Mouse (Mus musculus): ENCODE measurements at regions not wholly inside any gene's neighbourhood (a gene's known extent, or its start where the extent isn't known, plus 50 kb on each side); places are given as distances from the start of the nearest gene placed in this dataset.

DNA sequence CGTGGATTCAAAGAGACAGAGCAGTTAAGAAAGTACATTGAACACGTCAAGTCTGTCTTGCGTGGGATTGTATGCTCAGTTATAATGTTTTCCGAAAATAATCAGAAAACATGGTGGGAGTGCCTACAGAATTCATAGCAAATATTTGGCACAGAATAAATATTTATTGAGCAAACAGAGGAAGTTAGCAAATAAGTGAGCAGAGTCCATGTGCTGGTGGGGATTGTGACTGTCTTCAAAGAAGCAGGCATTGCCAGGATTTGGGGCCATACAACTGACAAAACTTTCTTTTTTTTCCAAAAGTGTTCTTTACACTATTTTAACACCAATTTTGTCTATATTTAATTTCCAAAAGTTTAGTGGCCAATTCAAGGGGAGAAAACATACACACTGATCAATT, 1729.8 kb downstream of the AI429214 start:
- DNase-seq (ENCODE audit: low spot score in 2 of 2): no peak
- intact Hi-C loops (cut with DNase I): no loop called here

DNA sequence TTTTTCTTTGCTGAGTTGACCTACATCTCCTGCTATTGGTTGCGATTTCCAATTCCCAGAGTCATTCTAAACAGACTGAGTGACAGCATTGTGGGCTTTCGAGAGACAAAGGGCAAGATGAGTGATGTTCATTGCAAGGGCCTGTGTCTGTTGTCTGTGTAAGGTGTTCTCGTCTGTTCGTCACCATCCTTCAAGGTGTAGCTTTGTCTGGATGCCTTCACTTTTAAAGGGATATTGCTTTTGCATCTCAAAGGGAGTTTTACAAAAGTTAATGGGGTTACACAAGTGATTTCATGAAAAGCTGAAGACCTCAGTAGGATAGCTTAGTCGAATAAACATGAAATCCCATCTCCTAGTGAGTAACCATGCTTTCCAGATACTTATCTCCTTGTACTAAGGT, 1731.9 kb downstream of the AI429214 start:
- intact Hi-C loops (cut with DNase I): no loop called here
- DNase-seq (ENCODE audit: low spot score in 2 of 2): no peak

DNA sequence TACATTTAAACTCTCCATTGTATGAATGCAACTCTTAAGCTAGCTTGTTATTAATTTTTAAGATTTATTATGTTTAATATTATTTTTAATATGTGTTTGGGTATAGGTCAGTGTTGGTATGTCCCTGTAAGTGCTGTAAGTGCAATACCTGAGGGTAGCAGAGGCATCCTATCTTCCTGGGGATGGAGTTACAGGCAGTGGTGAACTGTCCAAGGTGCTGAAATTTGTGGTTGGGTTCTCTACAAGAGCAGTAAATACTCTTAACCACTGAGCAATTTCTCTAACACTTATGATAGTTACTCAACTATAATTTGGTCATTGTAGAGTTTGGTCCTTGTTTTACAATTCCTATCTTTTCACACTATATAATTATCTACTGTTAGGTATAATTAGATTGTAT, 1753.7 kb downstream of the AI429214 start:
- DNase-seq (ENCODE audit: low spot score in 2 of 2): no peak
- intact Hi-C loops (cut with DNase I): no loop called here

DNA sequence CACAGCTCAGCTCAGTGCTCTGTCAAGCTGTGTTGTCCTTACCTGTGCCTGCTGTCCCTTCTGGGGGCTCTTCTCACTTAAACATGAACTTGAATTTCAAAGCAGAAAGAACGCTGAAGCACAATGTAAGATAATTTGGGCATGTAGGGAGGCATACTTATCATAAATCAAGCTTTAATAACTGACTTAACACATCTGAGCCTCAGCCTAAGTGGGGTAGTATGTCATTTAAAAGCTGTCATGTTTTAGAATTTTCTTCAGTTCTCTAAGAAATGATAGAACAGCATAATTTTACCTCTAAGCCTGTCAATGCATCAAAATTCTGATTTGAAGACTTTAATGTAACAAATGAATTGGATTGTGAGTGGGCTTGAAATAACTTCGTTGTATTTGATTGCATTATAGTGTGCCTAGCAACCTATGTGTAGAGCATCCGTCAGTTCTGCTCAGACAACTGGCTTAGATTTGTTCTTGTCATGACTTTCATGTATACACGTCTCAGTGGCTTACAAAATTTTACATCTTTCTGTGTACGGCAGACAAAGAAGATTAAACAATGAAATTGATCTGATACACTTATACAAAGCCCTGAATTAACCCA, 1773.3 kb downstream of the AI429214 start:
- DNase-seq (ENCODE audit: low spot score in 2 of 2): no peak
- intact Hi-C loops (cut with DNase I): no loop called here

DNA sequence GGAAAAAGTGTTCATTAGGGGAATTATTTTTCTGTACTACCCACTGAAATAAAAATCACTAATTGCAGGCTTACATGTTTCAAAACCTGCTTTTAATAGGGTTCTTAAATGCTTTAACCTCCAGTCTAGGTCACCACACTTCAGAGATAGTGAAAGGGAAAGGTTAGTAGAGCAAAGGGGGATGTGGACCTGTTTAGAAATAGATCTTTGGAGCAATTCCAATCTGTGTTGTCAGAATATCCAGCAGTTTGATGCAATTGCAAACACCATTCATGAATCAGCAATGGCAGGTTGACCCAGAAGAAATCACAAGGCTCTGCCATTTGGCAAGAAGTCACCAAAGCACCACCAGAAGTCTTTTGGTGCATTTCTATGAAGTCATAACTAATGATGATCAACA, 1819.1 kb downstream of the AI429214 start:
- intact Hi-C loops (cut with DNase I): no loop called here
- no peak for DNase-seq (ENCODE audit: low spot score in 2 of 2)

DNA sequence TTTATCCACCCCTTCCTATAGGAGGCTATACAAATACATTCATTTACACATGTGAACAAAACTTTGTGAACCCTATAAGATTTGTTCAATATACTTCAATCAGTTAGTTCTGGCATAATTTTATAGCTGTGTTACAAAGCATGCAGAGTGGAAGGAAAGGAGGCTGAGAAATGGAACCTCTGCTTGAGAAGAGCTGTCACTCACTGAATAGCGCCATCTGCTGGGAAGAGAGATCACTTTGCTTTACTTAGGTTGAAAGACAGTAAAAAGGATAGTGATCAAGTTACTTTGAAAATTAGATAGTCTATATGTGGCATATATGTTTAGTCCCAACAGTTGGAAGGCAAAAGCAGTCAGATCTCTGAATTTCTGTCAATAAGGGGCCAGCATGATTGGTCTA, 1824.8 kb downstream of the AI429214 start:
- intact Hi-C loops (cut with DNase I): no loop called here
- DNase-seq (ENCODE audit: low spot score in 2 of 2): no peak

DNA sequence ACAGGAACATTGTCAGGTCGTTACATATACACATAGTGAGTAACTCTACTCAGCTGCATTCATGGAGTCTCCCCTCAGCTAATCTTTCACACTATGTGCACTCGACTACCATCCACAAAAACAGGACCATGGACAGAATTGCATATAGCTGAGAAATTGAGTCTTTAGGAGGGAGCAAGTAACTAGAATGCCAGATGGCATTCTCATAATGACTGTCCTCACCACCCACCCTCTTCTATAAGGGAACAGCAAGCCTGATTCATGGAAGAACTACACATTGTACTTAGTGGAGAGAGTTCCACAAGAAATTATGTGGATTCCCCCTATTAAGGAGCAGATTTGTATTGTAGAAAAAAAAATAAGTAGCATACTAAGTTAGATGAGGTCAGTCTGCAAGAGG, 1813.4 kb upstream of the Adam24 start:
- peak; percentile 7 to 8 for DNase-seq (ENCODE audit: low spot score in 2 of 2)

DNA sequence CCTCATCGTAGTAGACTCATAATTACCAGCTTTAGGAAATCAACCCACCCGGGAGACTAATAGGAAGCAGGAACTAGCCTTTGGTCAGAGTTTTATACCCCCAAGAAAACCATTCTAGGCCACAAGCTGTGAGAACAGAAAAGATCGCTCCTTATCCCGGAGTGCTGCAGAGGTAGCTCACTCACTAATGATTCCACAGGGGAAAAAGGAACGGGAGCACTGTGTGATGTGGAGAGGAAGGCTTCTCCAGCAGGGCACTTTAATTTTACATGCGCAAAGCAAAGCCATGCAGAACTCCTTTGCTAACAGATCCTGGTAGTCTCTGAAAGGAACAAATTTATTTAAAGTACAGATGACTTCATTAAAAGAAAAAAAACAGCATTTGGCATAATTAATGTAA, 1807.5 kb upstream of the Adam24 start:
- intact Hi-C loops (cut with DNase I): no loop called here
- no peak for DNase-seq (ENCODE audit: low spot score in 2 of 2)

More for the DNA sequence above, 1813.4 kb upstream of the Adam24 start:
- intact Hi-C loops (cut with DNase I): no loop called here
